Mouse (Mus musculus) CH12.LX (cell line): ENCODE results near the gene Gm37240. TPM values are rescaled to one million over a fixed set of nuclear protein-coding genes. Genes with fewer than 3 reads are reported as not detected.

Source experiments
- DNase-seq: peaks from one replicate; pipeline ENCODE4 v3.0.0-alpha.2; 2013; ENCODE audit errors: extremely low read depth
- H3K27ac ChIP-seq: 2 replicates; pipeline ENCODE4 v1.5.1; 2012; ENCODE audit warnings: low read depth, mild to moderate bottlenecking, control low read depth, moderate library complexity; ENCODE audit not compliant: insufficient read depth
- H3K27me3 ChIP-seq: replicated peaks from 2 replicates; pipeline ENCODE3; 2012; ENCODE audit warnings: inconsistent platforms
- H3K36me3 ChIP-seq, 2 experiments: replicated peaks in 1 of 2; 2 replicates each; pipeline versions ENCODE3 to v1.6.1; 2012; ENCODE audit warnings: inconsistent platforms in 1 of 2, low read length in 1 of 2, mild to moderate bottlenecking in 1 of 2, mixed read lengths in 1 of 2, moderate library complexity in 1 of 2; ENCODE audit not compliant: control insufficient read depth in 1 of 2, insufficient read depth in 1 of 2
- H3K4me1 ChIP-seq, 2 experiments: 2 replicates each; pipeline ENCODE4 v1.6.1; 2012; ENCODE audit warnings: inconsistent platforms in 1 of 2, moderate library complexity in 1 of 2; ENCODE audit not compliant: insufficient read depth in 2 of 2, control insufficient read depth in 1 of 2
- H3K4me2 ChIP-seq: 2 replicates; pipeline ENCODE4 v1.6.1; 2012; ENCODE audit warnings: low read depth, mild to moderate bottlenecking, control low read depth; ENCODE audit not compliant: poor library complexity, insufficient read depth, severe bottlenecking
- H3K4me3 ChIP-seq, 3 experiments: fragments of 150-350 bp in 1 of 3; sonication (generic) in 1 of 3; replicated peaks in 1 of 3; 2 replicates each; pipeline versions ENCODE3 to v1.5.1; 2011 to 2012; ENCODE audit warnings: low read depth in 2 of 3, low read length in 2 of 3, mild to moderate bottlenecking in 2 of 3, moderate library complexity in 2 of 3, control low read depth in 1 of 3, improper control_type of control experiment in 1 of 3, inconsistent platforms in 1 of 3, mixed read lengths in 1 of 3; ENCODE audit not compliant: poor library complexity in 1 of 3
- H3K79me2 ChIP-seq: replicated peaks from 2 replicates; pipeline ENCODE4 v1.6.1; 2012; ENCODE audit warnings: mild to moderate bottlenecking, moderate library complexity; ENCODE audit not compliant: control insufficient read depth, poor library complexity, insufficient read depth, severe bottlenecking; ENCODE audit errors: extremely low read depth
- H3K9ac ChIP-seq: 2 replicates; pipeline ENCODE4 v1.6.1; 2012; ENCODE audit warnings: low read depth, mild to moderate bottlenecking, control low read depth, moderate library complexity; ENCODE audit not compliant: insufficient read depth
- H3K9me3 ChIP-seq: replicated peaks from 2 replicates; pipeline ENCODE3; 2012; ENCODE audit warnings: low read length, inconsistent platforms, mixed read lengths
- BHLHE40 ChIP-seq: IDR thresholded peaks from 2 replicates; pipeline ENCODE4 v1.6.1; 2011; ENCODE audit warnings: mild to moderate bottlenecking, low read depth, low read length, improper control_type of control experiment
- CTCF ChIP-seq, 2 experiments: IDR thresholded peaks in 1 of 2; conservative IDR thresholded peaks in 1 of 2; 2 replicates each; pipeline ENCODE4 v1.5.1; 2011 to 2012; ENCODE audit warnings: low read depth in 2 of 2, low read length in 2 of 2, improper control_type of control experiment in 1 of 2, inconsistent platforms in 1 of 2, mild to moderate bottlenecking in 1 of 2, moderate library complexity in 1 of 2
- ETS1 ChIP-seq: conservative IDR thresholded peaks from 2 replicates; pipeline ENCODE4 v1.6.1; 2012; ENCODE audit warnings: low read depth, mild to moderate bottlenecking, inconsistent platforms, low read length, improper control_type of control experiment, moderate library complexity
- GABPA ChIP-seq: IDR thresholded peaks from 2 replicates; pipeline ENCODE4 v1.6.1; 2012; ENCODE audit warnings: low read depth, low read length, improper control_type of control experiment, inconsistent platforms; ENCODE audit not compliant: insufficient replicate concordance
- IRF4 ChIP-seq: IDR thresholded peaks from 2 replicates; pipeline ENCODE4 v1.6.1; 2014; ENCODE audit warnings: low read depth, mild to moderate bottlenecking, inconsistent platforms, low read length, improper control_type of control experiment
- JUN ChIP-seq: IDR thresholded peaks from 2 replicates; pipeline ENCODE4 v1.6.1; 2011; ENCODE audit warnings: low read depth, mild to moderate bottlenecking, low read length, improper control_type of control experiment, moderate library complexity; ENCODE audit not compliant: insufficient read depth
- JUND ChIP-seq: conservative IDR thresholded peaks from 2 replicates; pipeline ENCODE4 v1.6.1; 2011; ENCODE audit warnings: low read depth, low read length, improper control_type of control experiment
- MAX ChIP-seq: IDR thresholded peaks from 2 replicates; pipeline ENCODE4 v1.6.1; 2011; ENCODE audit warnings: low read length, improper control_type of control experiment
- MEF2A ChIP-seq: IDR thresholded peaks from 2 replicates; pipeline ENCODE4 v1.6.1; 2014; ENCODE audit warnings: low read depth, mild to moderate bottlenecking, inconsistent platforms, low read length, improper control_type of control experiment, borderline replicate concordance
- MYC ChIP-seq: IDR thresholded peaks from 2 replicates; pipeline ENCODE4 v1.6.1; 2011; ENCODE audit warnings: low read depth, mild to moderate bottlenecking, improper control_type of control experiment, low read length
- NRF1 ChIP-seq: IDR thresholded peaks from 2 replicates; pipeline ENCODE4 v1.6.1; 2014; ENCODE audit warnings: low read depth, mild to moderate bottlenecking, inconsistent platforms, low read length, improper control_type of control experiment, moderate library complexity
- POLR2A ChIP-seq: IDR thresholded peaks from 2 replicates; pipeline ENCODE4 v1.6.1; 2011; ENCODE audit warnings: low read depth, mild to moderate bottlenecking, improper control_type of control experiment, low read length
- RAD21 ChIP-seq: IDR thresholded peaks from 2 replicates; pipeline ENCODE4 v1.6.1; 2011; ENCODE audit warnings: low read depth, mild to moderate bottlenecking, low read length, improper control_type of control experiment, moderate library complexity
- SMC3 ChIP-seq: IDR thresholded peaks from 2 replicates; pipeline ENCODE4 v1.6.1; 2011; ENCODE audit warnings: low read depth, low read length, improper control_type of control experiment
- TBP ChIP-seq: conservative IDR thresholded peaks from 2 replicates; pipeline ENCODE4 v1.6.1; 2011; ENCODE audit warnings: low read depth, low read length, improper control_type of control experiment
- UBTF ChIP-seq: IDR thresholded peaks from 2 replicates; pipeline ENCODE4 v1.6.1; 2012; ENCODE audit warnings: low read depth, mild to moderate bottlenecking, inconsistent platforms, low read length, improper control_type of control experiment, moderate library complexity
- USF2 ChIP-seq: conservative IDR thresholded peaks from 2 replicates; pipeline ENCODE4 v1.6.1; 2011; ENCODE audit warnings: low read depth, low read length, improper control_type of control experiment
- ZC3H11A ChIP-seq: IDR thresholded peaks from 2 replicates; pipeline ENCODE4 v1.6.1; 2012; ENCODE audit warnings: low read depth, mild to moderate bottlenecking, inconsistent platforms, low read length, improper control_type of control experiment
- ZKSCAN1 ChIP-seq: IDR thresholded peaks from 2 replicates; pipeline ENCODE4 v1.6.1; 2012; ENCODE audit warnings: low read depth, inconsistent platforms, low read length, improper control_type of control experiment, borderline replicate concordance
- ZMIZ1 ChIP-seq: IDR thresholded peaks from 2 replicates; pipeline ENCODE4 v1.6.1; 2012; ENCODE audit warnings: low read depth, mild to moderate bottlenecking, inconsistent platforms, low read length, improper control_type of control experiment
- dilution Hi-C: fragments of 300-500 bp; cut with MboI; formaldehyde crosslinking; loops from 2 replicates; pipeline ENCODE4 v1.14.3; 2020; ENCODE audit warnings: low sequenced_read_pairs; ENCODE audit not compliant: extremely low pct_unique_long_range_greater_than_20kb, extremely low pct_ligation_motif_present
- in situ Hi-C: fragments of 300-500 bp; cut with MboI; formaldehyde crosslinking; loops from 3 replicates; pipeline ENCODE4 v1.14.3; 2019; ENCODE audit warnings: low sequenced_read_pairs, low pct_ligation_motif_present, low pct_unique_long_range_greater_than_20kb, mixed read lengths
- polyA plus RNA-seq: library from polyadenylated mRNA; unstranded; fragments of >175 nt; gene quantifications from 2 replicates; pipeline ENCODE4 v1.2.1, GENCODE M21; 2012; ENCODE audit warnings: low read depth; ENCODE audit not compliant: insufficient read length
- total RNA-seq, 2 experiments: library from RNA; depleted of rRNA; stranded (reverse); fragments of 300-350 nt in 1 of 2; fragments of >200 nt in 1 of 2; gene quantifications; 2 replicates each; pipeline ENCODE4 v1.2.3; 2012 to 2014

The Gm37240 gene
- total and polyA plus RNA-seq, 3 experiments: 0.08 to 0.19 (median 0.14) TPM

DNA sequence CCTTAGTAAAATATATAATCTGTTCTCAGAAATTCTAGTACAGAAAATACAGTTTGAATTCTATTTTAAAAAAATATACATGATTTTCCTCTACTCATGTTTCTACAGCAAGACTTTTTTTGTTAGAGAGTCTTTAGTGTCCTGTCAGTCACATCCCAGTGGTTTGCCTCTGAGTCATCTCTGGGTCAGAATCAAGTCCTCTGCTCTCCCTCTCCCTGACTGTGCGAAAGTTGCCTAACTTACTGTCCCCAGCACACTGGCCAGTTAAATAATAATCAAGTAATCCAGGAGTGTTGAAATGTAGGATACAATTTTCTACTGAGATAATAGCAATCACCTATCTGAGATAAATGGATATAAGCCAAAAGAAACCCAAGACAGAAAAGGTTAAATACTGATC lies 951.6 kb downstream of the Gm37240 start:
- Histone ChIP-seq H3K9me3 (no peaks in the 10 kb centered on the region), H3K4me2 (no peak overlapping the region), H3K27ac (no peak overlapping the region), H3K36me3 (peaks cover 0 to 10% of the 10 kb centered on the region in 2 experiments), H3K9ac (no peak overlapping the region), H3K27me3 (no peaks in the 10 kb centered on the region), H3K79me2 (no peaks in the 10 kb centered on the region), H3K4me3 (no peak overlapping the region), H3K4me1 (peaks cover 6 to 34% of the 10 kb centered on the region in 2 experiments; a peak in 3 of 4 replicates)
- TF ChIP-seq ZKSCAN1: no peak
- dilution Hi-C loops: no loop called here
- DNase-seq: no peak
- in situ Hi-C loops: loop anchor here (25.0 kb wide), 2 partner anchors 352 to 627 kb away; partner anchors contain the start of gene Gatb

DNA sequence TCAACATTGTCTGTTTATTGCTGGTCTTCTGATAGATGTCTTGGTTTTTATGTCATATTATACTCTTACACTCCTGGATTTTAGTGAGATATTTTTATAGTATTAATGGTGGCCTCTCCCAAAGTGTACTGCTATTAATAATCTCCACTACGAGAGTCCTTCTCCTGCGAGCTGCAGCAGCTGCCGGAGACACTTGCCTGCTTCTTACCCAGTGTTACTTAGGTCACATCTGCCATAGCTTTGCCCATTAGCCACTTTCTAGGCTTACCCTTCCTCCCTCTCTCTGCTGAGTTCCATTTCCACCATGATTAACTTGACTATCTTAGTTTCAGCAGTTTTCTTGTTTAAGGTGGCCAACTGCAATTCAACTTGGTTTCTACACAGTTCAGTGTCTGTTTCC lies 956.6 kb downstream of the Gm37240 start:
- DNase-seq: no peak
- H3K4me1 ChIP-seq: peaks cover 6 to 25% of the 10 kb centered on the region in 2 experiments; a peak in 3 of 4 replicates
- no peak overlapping the region for H3K4me2 ChIP-seq
- dilution Hi-C loops (no loop called here), in situ Hi-C loops (loop anchor here (25.0 kb wide), 2 partner anchors 357 to 632 kb away; partner anchors contain the start of gene Gatb)
- no peak overlapping the region for H3K27ac ChIP-seq
- peaks cover 0 to 10% of the 10 kb centered on the region in 2 experiments for H3K36me3 ChIP-seq
- H3K79me2 ChIP-seq: 0 out of 2 replicates have a peak, but pooled peaks cover 2% of the 10 kb centered on the region
- H3K4me3 ChIP-seq: no peak overlapping the region
- TF ChIP-seq ZC3H11A (no peak), ETS1 (no peak), GABPA (no peak), TBP (no peak), CTCF (conservative IDR thresholded peaks at IDR 0.05 in 1 of 2, IDR thresholded peaks at IDR 0.05 in 1 of 2; ENCODE audit: low read depth in 2 of 2, low read length in 2 of 2) (no peak), MEF2A (no peak), POLR2A (no peak), JUND (no peak), BHLHE40 (no peak), NRF1 (no peak), MAX (no peak), IRF4 (no peak), JUN (no peak), ZKSCAN1 (no peak), SMC3 (no peak), UBTF (no peak), MYC (no peak), ZMIZ1 (no peak), RAD21 (no peak), USF2 (no peak)
- H3K9me3 ChIP-seq: no peaks in the 10 kb centered on the region
- H3K27me3 ChIP-seq: no peaks in the 10 kb centered on the region
- no peak overlapping the region for H3K9ac ChIP-seq
